11 mouse cellular contexts compared by ENCODE assay signal in genomic region chr10:92556526-92557422, GRCm38 (mm10).
DNase-seq lines count a peak whose midpoint lies in the region; ATAC-seq and TF ChIP-seq lines count a peak whose summit lies in the region.
"Had no signal": no experiment of that assay in that cellular context is flagged by ENCODE, and none has a peak within 500 bp of the region (broad histone marks: within the 10 kb centered on the region; RNA-seq: fewer than 3 reads in every experiment).

No protein-coding gene starts in this region.

- H3K9me3 ChIP-seq in lung, postnatal 0 days (ENCODE audit: low read length): no peaks in the 10 kb centered on the region
- H3K9me3 ChIP-seq in forebrain, postnatal 0 days (ENCODE audit: low read length): no peaks in the 10 kb centered on the region
- no peaks in the 10 kb centered on the region for H3K9me3 ChIP-seq in midbrain, embryonic 12.5 days
- H3K9me3 ChIP-seq in liver, embryonic 11.5 days (ENCODE audit: control insufficient read depth, low read length): no peaks in the 10 kb centered on the region
- H3K9me3 ChIP-seq: heart, embryonic 15.5 days had no signal

- DNase-seq in lung, postnatal 0 days (ENCODE audit: low spot score): peak; percentile 7
- no peak for DNase-seq in lung, adult 2 months
- DNase-seq in forebrain, postnatal 0 days: peak; percentile 10
- DNase-seq in urinary bladder, adult 2 months (ENCODE audit: low spot score): no peak
- DNase-seq in liver, embryonic 11.5 days (ENCODE audit: low spot score): no peak
- DNase-seq in kidney, adult 9 months: no peak
- DNase-seq in adrenal gland, postnatal 4 days (ENCODE audit: low spot score in 2 of 2): no peak

- no peak for ATAC-seq in lung, postnatal 0 days
- ATAC-seq in forebrain, postnatal 0 days: peak; percentile 55; the same call in 1 of the 2 replicates
- peak; percentile 78 for ATAC-seq in midbrain, embryonic 12.5 days (ENCODE audit: low FRiP score, low read depth)
- ATAC-seq in liver, embryonic 11.5 days (replicated peaks; ENCODE audit: low FRiP score): no peak

- no peaks in the 10 kb centered on the region for H3K36me3 ChIP-seq in lung, postnatal 0 days (ENCODE audit: insufficient read depth, low read length)
- no peaks in the 10 kb centered on the region for H3K36me3 ChIP-seq in forebrain, postnatal 0 days (ENCODE audit: insufficient read depth)
- no peaks in the 10 kb centered on the region for H3K36me3 ChIP-seq in midbrain, embryonic 12.5 days
- no peaks in the 10 kb centered on the region for H3K36me3 ChIP-seq in liver, embryonic 11.5 days (ENCODE audit: control insufficient read depth, insufficient read depth, low read length)
- H3K36me3 ChIP-seq: G1E; heart, embryonic 15.5 days had no signal

- H3K9ac ChIP-seq in lung, postnatal 0 days (replicated peaks; ENCODE audit: low read depth): no peak overlapping the region
- H3K9ac ChIP-seq in forebrain, postnatal 0 days: no peak overlapping the region
- H3K9ac ChIP-seq in midbrain, embryonic 12.5 days (replicated peaks): no peak overlapping the region
- H3K9ac ChIP-seq in liver, embryonic 11.5 days (ENCODE audit: low read depth, low read length): no peak overlapping the region
- H3K9ac ChIP-seq: heart, embryonic 15.5 days had no signal

- TF ChIP-seq POLR2A in lung, adult 2 months (IDR thresholded peaks at IDR 0.05; ENCODE audit: borderline replicate concordance, extremely low read depth, low read depth, low read length): no peak

- H3K4me1 ChIP-seq in lung, postnatal 0 days (ENCODE audit: insufficient read depth, low read depth, low read length): no peaks in the 10 kb centered on the region
- no peaks in the 10 kb centered on the region for H3K4me1 ChIP-seq in lung, adult 2 months (ENCODE audit: control insufficient read depth, insufficient read depth, low read length)
- H3K4me1 ChIP-seq in forebrain, postnatal 0 days (ENCODE audit: insufficient read depth): no peaks in the 10 kb centered on the region
- peaks cover 28% of the 10 kb centered on the region for H3K4me1 ChIP-seq in midbrain, embryonic 12.5 days
- no peaks in the 10 kb centered on the region for H3K4me1 ChIP-seq in liver, embryonic 11.5 days (replicated peaks; ENCODE audit: control insufficient read depth, insufficient read depth, low read length)
- H3K4me1 ChIP-seq: heart, embryonic 15.5 days had no signal

- 11% methylated on average over 8 of the region's 8 CpGs for WGBS in lung, postnatal 0 days
- 21% methylated on average over 8 of the region's 8 CpGs for WGBS in lung, adult 2 months
- WGBS in forebrain, postnatal 0 days: 7% methylated on average over 8 of the region's 8 CpGs
- 3% methylated on average over 8 of the region's 8 CpGs for WGBS in midbrain, embryonic 12.5 days
- WGBS in liver, embryonic 11.5 days: 54% methylated on average over 8 of the region's 8 CpGs

- no peaks in the 10 kb centered on the region for H3K27me3 ChIP-seq in lung, postnatal 0 days (replicated peaks; ENCODE audit: insufficient read depth, low read length)
- no peaks in the 10 kb centered on the region for H3K27me3 ChIP-seq in forebrain, postnatal 0 days (ENCODE audit: insufficient read depth, low read length)
- 0 out of 2 replicates have a peak, but pooled peaks cover 2% of the 10 kb centered on the region for H3K27me3 ChIP-seq in midbrain, embryonic 12.5 days
- H3K27me3 ChIP-seq in liver, embryonic 11.5 days (replicated peaks; ENCODE audit: control insufficient read depth, insufficient read depth, low read length): no peaks in the 10 kb centered on the region
- H3K27me3 ChIP-seq: heart, embryonic 15.5 days had no signal

- no peak overlapping the region for H3K4me2 ChIP-seq in lung, postnatal 0 days (replicated peaks; ENCODE audit: low read depth, low read length)
- H3K4me2 ChIP-seq in forebrain, postnatal 0 days (ENCODE audit: low read depth): peak overlapping the region; percentile 24
- peak overlapping the region; percentile 40 for H3K4me2 ChIP-seq in midbrain, embryonic 12.5 days (replicated peaks)
- no peak overlapping the region for H3K4me2 ChIP-seq in liver, embryonic 11.5 days
- H3K4me2 ChIP-seq: heart, embryonic 15.5 days had no signal

- TF ChIP-seq CTCF in lung, postnatal 0 days (IDR thresholded peaks at IDR 0.05): no peak
- no peak for TF ChIP-seq CTCF in lung, adult 2 months (IDR thresholded peaks at IDR 0.05; ENCODE audit: insufficient read depth, low read length)
- no peak for TF ChIP-seq CTCF in forebrain, postnatal 0 days (IDR thresholded peaks at IDR 0.05; ENCODE audit: low read depth)

- H3K27ac ChIP-seq in lung, postnatal 0 days (ENCODE audit: low read length): no peak overlapping the region
- no peak overlapping the region for H3K27ac ChIP-seq in forebrain, postnatal 0 days (ENCODE audit: low read depth, low read length)
- H3K27ac ChIP-seq in midbrain, embryonic 12.5 days (replicated peaks): peak overlapping the region; percentile 71
- H3K27ac ChIP-seq in liver, embryonic 11.5 days (ENCODE audit: low read depth, low read length): no peak overlapping the region
- H3K27ac ChIP-seq: heart, embryonic 15.5 days had no signal

- no peak overlapping the region for H3K4me3 ChIP-seq in lung, postnatal 0 days (ENCODE audit: low read depth, low read length)
- no peak overlapping the region for H3K4me3 ChIP-seq in lung, adult 2 months (replicated peaks; ENCODE audit: extremely low read depth, low read depth, low read length)
- no peak overlapping the region for H3K4me3 ChIP-seq in forebrain, postnatal 0 days (ENCODE audit: low read depth, low read length)
- H3K4me3 ChIP-seq in midbrain, embryonic 12.5 days: peak overlapping the region; percentile 2; the same call in 1 of the 2 replicates
- H3K4me3 ChIP-seq in liver, embryonic 11.5 days (ENCODE audit: low read depth, low read length): no peak overlapping the region
- H3K4me3 ChIP-seq: heart, embryonic 15.5 days; myocyte had no signal

- no peak for TF ChIP-seq EP300 in lung, postnatal 0 days (IDR thresholded peaks at IDR 0.05)

Comparison
In these comparisons a context has a peak if more than half of its experiments do, and no peak if none do; other contexts are left out.
1. DNase-seq: peak in lung, postnatal 0 days (single experiment) and forebrain, postnatal 0 days (single experiment); none in lung, adult 2 months (single experiment), urinary bladder, adult 2 months (single experiment), liver, embryonic 11.5 days (single experiment), kidney, adult 9 months (single experiment) and adrenal gland, postnatal 4 days (0 of 2).
2. ATAC-seq: peak in forebrain, postnatal 0 days (single experiment) and midbrain, embryonic 12.5 days (single experiment); none in lung, postnatal 0 days (single experiment) and liver, embryonic 11.5 days (single experiment).
3. H3K4me2 ChIP-seq: peak in forebrain, postnatal 0 days (single experiment) and midbrain, embryonic 12.5 days (single experiment); none in lung, postnatal 0 days (single experiment) and liver, embryonic 11.5 days (single experiment).